Mouse (Mus musculus): Measurements from ENCODE around the gene Timm8b.

DNA sequence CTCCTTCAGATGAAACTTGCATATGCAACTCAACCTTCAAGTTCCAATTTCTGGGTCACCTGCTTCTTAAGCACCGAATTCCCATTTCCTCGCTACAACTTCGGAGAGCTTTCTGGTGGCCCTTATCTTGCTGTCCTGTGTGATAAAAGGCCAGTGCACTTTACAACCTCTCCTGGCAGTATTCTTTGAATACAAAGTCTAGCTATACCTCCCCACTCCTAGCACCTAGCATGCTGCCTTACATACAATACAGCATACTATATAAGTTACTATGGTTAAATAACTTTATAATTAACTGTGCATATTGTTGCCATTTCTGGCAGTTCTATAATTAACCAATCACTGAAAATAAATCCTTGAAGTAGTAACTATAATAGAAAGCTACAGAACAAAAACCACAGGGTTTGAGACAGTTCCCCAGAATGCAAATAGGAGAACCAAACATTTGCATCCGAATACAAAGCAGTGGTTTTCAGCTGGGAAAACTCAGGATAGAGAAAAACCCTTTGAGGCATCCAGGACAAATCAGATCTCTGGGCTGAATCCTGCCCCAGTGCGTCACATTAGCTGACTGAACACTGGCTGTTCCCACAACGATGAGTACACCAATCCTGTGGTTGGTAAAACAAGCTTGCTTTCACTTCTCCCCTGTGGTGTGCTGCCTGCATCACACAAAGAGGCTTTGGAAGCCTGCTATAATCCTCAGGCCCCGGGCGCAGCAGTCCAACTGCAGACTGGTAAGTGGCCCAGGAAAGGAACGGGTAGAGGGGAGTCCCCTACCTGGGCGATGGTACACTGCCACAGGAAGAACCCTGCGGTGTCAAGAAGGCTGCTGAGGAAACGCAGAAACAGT is 49.2 kb upstream of the Timm8b start, which contains the start of gene Il18:
- TF ChIP-seq CTCF (IDR thresholded peaks at IDR 0.05; ENCODE audit: extremely low read depth, insufficient read length, insufficient replicate concordance, low read depth, low read length) (no peak), POLR2A (IDR thresholded peaks at IDR 0.05; ENCODE audit: low read depth, low read length) (peak; percentile 43; the same call in 1 of the 2 replicates)

All from small intestine, adult 2 months (tissue).